ENCODE assay signal across 8 mouse cellular contexts in the genomic region with DNA sequence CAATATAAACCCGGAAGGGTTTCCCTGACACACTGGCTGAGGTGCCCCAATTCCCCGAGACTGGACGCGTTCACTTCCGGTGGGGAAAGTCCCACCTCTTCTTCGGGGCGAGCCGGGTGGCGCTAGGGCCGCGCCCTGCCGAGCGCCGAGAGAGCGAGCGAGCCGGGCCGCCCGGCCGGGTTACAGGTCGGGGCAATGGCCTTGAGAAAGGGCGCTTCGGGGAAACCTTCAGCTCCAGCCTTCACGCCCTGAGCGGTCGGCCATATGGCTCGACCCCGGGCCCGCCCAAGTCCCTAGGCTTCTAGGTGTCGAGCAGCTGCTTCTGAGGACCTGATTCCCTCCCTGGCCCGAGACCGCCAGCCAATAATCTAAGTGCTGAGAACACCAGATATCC. TPM values are rescaled to one million over a fixed set of nuclear protein-coding genes. Genes with fewer than 3 reads are reported as not detected.
DNase-seq lines count a peak whose midpoint lies in the region; ATAC-seq lines count a peak whose summit lies in the region.

No protein-coding gene starts in this region.

- peak; percentile 91 for ATAC-seq in hindbrain, embryonic 12.5 days (ENCODE audit: low FRiP score)

- peak overlapping the region; percentile 54 for H3K4me2 ChIP-seq in hindbrain, embryonic 12.5 days (replicated peaks)

- H3K9ac ChIP-seq in hindbrain, embryonic 12.5 days, result peak overlapping the region; percentile 85

- peak overlapping the region; percentile 93 for H3K27ac ChIP-seq in hindbrain, embryonic 12.5 days

- DNase-seq in R1 (ENCODE audit: low read depth, low spot score), result peak; percentile 84
- peak; percentile 76 for DNase-seq in cerebellum, adult 9-11 months
- peak; percentile 28 to 63 for DNase-seq in frontal cortex, postnatal 10 days (ENCODE audit: low spot score in 2 of 2)
- peak; percentile 51 to 56 for DNase-seq in layer of hippocampus, postnatal 36 days
- DNase-seq in lung, postnatal 36 days, result peak; percentile 71
- peak; percentile 63 for DNase-seq in retina, postnatal 7 days (ENCODE audit: low read depth, low spot score)
- peak; percentile 54 for DNase-seq in urinary bladder, adult 2 months (ENCODE audit: low spot score)

- peak overlapping the region; percentile 58 for H3K4me3 ChIP-seq in hindbrain, embryonic 12.5 days

- no peaks in the 10 kb centered on the region for H3K27me3 ChIP-seq in hindbrain, embryonic 12.5 days

- H3K4me1 ChIP-seq in hindbrain, embryonic 12.5 days, result peaks cover 6% of the 10 kb centered on the region; the same call in 1 of the 2 replicates

- WGBS in hindbrain, embryonic 12.5 days, result 20% methylated on average over 31 of the region's 32 CpGs

- H3K36me3 ChIP-seq in hindbrain, embryonic 12.5 days, result no peaks in the 10 kb centered on the region

- H3K9me3 ChIP-seq in hindbrain, embryonic 12.5 days (replicated peaks), result no peaks in the 10 kb centered on the region

RNA-seq across cellular contexts. Expression of a gene that starts 1.0 kb away (rescaled TPM):
- polyA plus RNA-seq in hindbrain, embryonic 12.5 days (2016; fragmentation: Nextera tagmentation; extraction: Ambion mirVana), result 26.8 and 29.3 TPM in 2 replicates
- total RNA-seq in layer of hippocampus, postnatal 36 days (2021), result 10 to 100 TPM; 26.1 to 28.6 TPM
- polyA plus RNA-seq in urinary bladder, adult 2 months (2012; rRNA removed), result 13.6 and 13.9 TPM in 2 replicates

Comparison
In these comparisons a context has a peak if more than half of its experiments do, and no peak if none do; other contexts are left out.
1. Peak in every context shown above with its lines: DNase-seq, ATAC-seq, H3K4me3 ChIP-seq and H3K27ac ChIP-seq.